Mouse (Mus musculus): ENCODE measurements at regions not wholly inside any gene's neighbourhood (a gene's known extent, or its start where the extent isn't known, plus 50 kb on each side); places are given as distances from the start of the nearest gene placed in this dataset.

DNA sequence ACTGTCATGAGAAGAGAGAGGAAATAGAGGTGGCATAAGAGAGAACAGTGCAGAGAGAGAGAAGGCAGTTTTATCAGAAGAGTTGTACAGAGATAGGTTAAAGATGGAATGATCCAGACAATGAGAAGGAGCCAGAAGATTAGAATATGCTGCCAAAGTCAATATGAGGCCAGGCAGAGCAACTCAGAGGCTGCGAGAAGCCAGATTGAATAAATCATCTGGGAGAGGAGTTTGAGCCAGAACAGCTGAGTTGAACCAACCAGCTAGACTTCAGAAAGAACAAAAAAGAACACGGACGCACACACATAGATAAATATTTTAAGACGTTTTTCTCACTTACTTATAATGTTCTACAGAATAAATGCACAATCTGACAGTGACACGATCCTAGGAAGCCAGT lies 280.8 kb upstream of the Lrig3 start:
- no peak for TF ChIP-seq CTCF (IDR thresholded peaks at IDR 0.05; ENCODE audit: control insufficient read depth, insufficient read depth, insufficient replicate concordance, low read depth, low read length)
- no peak for TF ChIP-seq POLR2A (IDR thresholded peaks at IDR 0.05; ENCODE audit: control insufficient read depth, low read depth, low read length)

All from testis, adult 2 months (tissue).